Mouse (Mus musculus): ENCODE measurements around the gene Thbs4.

Gene Thbs4

GRCm38 (mm10) chr13:92794462-92795214, at the start of gene Thbs4:
TSS of gene Thbs4 (minus strand) at chr13:92794818.
- no peak for DNase-seq

GRCm38 (mm10) chr13:92833162-92833561, 38.5 kb upstream of the Thbs4 start:
- no peak for DNase-seq

DNA sequence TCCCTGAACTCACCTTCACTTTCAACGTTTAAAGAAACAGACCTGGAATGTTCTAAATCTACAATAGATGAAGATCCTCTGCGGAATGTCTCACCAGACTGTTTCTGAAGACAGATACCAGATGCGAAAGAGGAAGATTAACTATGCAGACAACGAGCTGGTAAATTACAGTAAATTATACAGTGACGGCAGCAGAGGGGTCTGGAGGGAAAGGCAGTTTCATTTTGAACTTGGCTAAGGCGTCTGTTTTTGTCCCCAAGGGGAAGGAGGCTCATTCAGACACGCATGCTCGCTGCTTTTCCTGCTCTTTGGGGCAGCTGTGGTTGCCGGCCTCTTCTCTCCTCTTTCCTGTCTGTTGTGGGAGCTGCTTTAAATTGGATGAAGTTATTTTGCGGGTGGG, 34.2 kb upstream of the Thbs4 start:
- no peak for DNase-seq

- peak; percentile 86 for DNase-seq
Observed at GRCm38 (mm10) chr13:92817357-92817756, 22.7 kb upstream of the Thbs4 start.

DNA sequence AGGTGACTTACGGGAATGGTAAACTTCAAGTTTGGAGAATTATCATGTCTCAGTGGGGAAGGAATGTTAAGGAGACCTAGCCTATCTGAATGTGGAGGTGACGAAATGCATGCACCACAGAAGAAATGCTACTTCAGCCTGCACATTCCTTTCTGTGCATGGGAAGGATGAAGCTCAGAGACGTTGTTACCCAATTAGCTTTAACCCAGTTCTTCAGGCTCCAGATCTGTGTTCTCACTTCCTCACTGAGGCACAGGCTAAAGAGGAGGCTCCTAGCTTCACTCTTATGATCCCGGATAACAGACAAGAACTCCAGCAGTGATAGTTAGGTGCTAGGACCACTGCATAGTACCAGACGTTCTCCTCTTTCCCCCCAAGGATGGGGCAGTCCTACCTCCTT, 21.7 kb upstream of the Thbs4 start:
- no peak for DNase-seq

DNA sequence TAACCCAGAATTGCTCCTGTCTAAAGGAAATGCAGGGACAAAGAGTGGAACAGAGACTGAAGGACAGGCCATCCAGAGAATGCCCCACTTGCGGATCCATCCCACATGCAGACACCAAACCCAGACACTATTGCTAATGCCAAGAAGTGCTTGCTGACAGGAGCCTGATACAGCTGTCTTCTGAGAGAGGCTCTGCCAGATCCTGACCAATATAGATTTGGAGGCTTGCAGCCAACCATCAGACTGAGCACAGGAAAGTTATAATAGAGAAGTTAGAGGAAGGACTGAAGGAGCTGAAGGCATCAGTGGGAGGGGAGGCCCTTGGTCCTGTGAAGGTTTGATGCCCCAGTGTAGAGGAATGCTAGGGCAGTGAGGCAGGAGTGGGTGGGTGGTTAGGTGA, 16.0 kb upstream of the Thbs4 start:
- DNase-seq, result peak; percentile 90

DNA sequence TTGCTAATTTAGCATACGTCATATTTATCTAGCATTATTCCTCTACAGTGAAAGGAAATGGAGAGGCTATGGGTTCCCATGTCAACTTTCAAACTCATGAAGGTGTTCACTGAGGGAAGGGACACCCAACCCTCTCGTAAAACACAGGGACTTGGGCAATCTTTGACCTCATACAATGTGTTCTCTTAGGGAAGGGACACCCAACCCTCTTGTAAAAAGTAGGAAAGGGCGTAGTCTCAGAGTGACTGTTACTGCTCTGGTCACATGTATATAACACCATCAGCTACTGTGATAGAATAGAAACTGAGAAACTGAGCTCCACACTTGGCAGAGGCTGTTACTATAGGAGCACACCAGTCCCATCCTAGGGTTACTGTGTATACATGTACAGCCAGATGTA, 13.2 kb upstream of the Thbs4 start:
- DNase-seq, result no peak

DNA sequence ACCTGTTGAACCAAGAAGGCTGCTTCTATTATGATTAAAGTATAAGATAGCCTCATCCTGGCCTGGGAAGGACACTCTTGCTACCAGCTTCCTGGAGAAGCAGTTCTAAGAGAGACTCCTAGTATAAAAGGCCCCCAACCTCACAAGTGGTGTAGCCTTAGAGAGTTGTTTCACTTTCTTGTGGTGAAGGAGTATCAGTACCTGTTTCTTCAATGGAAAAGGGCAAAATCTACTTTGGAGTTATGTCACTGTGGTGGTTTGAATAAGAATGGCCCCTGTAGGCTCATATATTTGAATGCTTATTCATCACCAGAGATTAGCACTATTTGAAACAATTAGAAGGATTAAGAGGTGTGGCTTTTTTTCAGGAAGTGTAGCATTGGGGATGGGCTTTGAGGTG, 12.2 kb upstream of the Thbs4 start:
- no peak for DNase-seq

- DNase-seq, result no peak
Observed at GRCm38 (mm10) chr13:92799306-92799925, 4.8 kb upstream of the Thbs4 start.

DNA sequence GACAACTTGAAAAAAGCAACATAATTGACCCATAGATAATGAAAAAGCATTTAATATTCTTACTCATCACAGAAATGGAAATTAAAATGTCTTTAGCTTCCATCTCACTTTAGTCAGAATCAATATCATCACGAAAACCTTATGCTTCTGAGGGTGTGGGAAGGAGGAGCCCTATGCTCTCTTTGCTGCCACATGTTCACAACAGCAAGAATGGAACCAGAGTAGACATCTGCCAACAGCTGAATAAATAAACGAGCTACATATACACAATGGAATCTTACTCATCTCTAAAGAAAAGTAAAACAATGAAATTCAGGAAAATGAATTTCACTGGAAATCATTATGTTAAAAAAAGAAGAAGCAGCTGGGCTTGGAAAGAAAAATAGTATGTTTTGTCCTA, 4.2 kb upstream of the Thbs4 start:
- no peak for DNase-seq

DNA sequence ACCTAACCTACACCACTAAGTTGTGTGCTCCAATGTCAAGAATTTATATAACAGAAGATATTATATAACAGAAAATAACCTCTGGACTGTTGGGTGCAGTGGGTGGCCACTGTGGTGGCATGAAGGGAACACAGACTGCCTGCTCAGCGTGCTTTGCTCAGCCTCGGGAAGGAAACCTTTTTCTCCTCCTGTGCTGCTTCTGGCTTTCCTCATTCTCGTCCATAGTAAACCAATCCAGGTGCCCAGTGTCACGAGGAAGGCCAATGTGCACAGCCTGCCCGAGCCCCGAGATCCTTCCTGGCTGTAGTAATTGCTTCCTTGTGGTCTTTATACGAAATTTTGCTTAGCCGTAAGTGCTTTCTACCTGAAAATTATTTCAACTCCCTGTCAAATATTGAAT, 982 bp downstream of the Thbs4 start:
- DNase-seq, result no peak

DNA sequence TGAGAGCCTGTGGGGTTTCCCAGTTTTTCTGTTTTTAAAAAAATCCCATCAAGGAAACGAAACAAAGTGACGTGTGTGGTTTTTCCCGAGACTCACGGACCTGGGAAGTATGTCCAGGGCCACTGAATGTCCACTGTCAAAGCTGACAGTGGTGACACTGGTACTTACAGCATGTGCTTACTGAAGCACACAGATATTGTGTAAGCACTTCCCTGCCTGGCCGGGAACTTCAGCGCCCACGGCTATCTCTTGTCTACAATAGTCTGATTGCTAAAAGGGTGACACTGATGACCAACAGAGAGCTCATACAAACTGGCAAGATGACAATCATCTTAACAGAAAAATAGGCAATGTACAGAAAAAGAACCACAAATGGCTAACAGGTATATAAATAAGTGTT, 3.1 kb downstream of the Thbs4 start:
- DNase-seq, result no peak

GRCm38 (mm10) chr13:92784311-92784710, 10.3 kb downstream of the Thbs4 start:
- peak; percentile 46 for DNase-seq

- DNase-seq, result no peak
Observed at GRCm38 (mm10) chr13:92783551-92783950, 11.1 kb downstream of the Thbs4 start.

DNA sequence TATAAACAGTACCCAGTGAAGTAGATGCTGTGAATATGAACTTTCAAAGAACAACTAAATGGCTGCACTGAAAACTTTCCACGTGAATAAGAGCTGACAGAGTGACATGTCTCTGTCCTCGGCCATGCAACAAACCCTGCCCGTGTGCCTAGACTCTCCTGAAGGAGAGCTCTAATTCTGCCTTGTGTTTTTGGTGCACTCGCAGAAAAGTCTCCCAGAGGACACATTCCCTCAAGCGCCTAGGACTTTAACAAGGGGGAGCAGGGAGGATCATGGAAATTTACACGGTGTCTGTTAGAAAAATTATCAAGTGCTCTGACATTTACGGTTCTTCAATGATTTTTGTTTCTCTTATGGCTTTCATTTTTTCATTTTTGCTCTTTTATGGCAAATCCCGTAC, 13.7 kb downstream of the Thbs4 start:
- peak; percentile 4 for DNase-seq

DNA sequence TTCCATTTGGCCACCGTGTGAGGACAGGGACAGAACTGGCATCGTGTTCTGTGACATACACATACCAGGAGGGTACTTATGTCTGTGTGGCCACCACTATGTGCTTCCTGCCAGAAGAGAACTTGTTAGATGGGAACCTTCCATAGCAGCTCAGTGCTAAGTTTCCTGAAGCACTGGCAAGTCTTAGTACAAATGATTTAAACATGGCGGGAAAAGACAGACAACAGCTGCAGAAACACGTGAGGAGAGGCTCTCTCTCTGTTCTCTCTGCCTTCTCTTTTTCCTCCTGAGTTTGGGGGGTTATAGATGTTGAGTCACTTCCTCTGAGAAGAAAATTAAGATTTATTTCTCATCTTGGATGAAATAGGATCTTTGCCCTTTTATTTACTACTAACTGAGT, 14.5 kb downstream of the Thbs4 start:
- no peak for DNase-seq

DNA sequence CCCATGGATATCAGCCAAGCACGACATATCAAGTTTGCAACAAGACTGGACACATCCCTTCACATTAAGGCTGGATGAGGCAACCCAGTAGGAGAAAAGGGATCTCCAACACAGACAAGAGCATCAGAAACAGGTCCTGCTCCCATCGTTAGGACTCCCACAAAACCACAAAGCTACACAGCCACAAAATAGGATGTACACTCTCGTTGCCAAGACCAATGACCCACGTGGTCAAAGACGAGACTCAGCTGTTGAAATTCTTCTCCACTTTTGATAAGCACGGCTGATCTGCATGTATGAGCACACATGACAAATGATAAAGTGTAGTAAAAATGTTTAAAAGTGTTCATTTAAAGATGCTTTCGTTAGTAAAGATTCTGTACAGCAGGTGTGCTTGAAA, 16.0 kb downstream of the Thbs4 start:
- DNase-seq, result peak; percentile 56

DNA sequence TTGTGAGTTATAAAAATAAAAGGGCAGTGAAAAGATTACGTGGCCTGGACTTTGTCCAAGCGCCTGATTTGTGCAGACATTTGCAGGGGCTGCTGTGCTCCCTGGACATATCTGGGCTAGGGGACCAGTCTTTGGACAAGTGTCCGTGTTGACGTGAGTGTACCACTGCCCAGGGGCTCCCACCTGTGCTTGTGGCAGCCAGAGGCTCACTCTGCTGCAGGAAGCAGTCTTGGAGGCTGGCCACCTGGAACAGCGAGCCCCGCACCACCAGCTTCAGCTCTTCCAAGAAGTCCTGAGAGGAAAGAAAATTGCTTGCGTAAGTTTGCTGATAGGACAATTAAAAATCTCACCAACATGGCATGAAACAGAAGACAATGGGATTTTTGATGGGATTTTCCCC, 18.7 kb downstream of the Thbs4 start:
- DNase-seq, result peak; percentile 67

DNA sequence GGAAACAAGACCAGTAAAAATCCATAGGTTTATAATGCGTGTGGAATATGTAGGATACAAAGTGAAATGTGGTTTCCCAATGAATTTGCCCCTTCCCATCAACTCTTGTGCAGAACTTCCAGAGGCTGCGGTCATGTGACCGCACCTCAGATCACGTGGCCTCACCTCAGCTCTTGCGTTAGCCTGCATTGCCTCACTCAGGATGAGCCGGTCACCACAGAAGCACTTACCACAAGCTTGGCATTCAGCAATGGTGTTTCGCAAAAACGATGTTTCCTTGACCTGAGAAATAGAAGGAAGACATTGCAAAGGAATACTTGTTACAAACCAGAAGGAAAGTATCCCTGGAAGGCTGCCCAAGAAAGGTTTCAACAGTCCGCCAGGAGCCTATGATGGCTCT, 19.7 kb downstream of the Thbs4 start:
- no peak for DNase-seq

GRCm38 (mm10) chr13:92772500-92772899, 22.1 kb downstream of the Thbs4 start:
- peak; percentile 52 for DNase-seq

DNA sequence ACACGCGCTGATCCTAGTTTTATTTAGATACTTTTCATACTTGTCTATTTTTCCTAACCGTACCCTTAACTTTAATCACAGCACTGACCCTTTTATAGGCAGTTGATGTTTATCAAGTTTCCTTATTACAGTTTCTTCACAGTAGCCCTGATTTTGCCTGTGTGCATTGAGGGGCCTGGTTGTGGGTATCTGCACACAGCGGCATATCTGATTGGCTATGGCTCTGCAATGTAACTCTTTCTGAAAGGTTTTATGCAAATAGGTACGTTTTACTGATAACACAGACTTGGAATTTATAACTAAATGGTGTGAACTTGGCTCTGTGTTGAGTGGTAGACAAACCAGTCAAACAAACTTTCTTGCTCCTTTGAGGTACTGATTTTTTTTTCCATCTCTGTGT, 23.1 kb downstream of the Thbs4 start:
- peak; percentile 6 for DNase-seq

GRCm38 (mm10) chr13:92765454-92766242, 29.0 kb downstream of the Thbs4 start:
- DNase-seq, result peak; percentile 65

- DNase-seq, result peak; percentile 41
Observed at GRCm38 (mm10) chr13:92762322-92762721, 32.3 kb downstream of the Thbs4 start.

- peak; percentile 82 for DNase-seq
Observed at GRCm38 (mm10) chr13:92760519-92760918, 34.1 kb downstream of the Thbs4 start.

Data from heart, adult 11 months (tissue).